Mouse (Mus musculus) thymus, postnatal 14 days (tissue): ENCODE measurements at regions not wholly inside any gene's neighbourhood (a gene's known extent, or its start where the extent isn't known, plus 50 kb on each side); places are given as distances from the start of the nearest gene placed in this dataset.

Source experiments
- DNase-seq: peaks from one replicate; pipeline ENCODE4 v3.0.0; 2021

DNA sequence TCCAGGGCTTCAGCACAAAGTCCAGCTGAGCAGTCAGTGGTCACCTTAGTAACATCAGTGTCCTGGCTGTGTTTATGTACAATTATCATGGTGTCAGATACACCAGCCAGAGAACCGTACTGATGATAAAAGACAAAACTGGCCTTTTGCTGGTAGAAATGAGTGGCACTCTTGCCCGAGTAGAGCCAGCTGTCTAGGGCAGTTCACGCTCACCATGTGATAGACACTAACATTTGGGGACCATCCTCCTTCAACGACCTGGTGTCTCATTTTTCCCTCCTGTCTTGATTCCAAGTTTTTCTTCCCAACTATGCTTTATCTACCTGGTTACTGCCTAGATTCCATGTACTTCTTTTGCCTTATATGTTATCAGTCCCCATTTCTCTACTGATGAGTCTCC is 349.3 kb downstream of the Lpin1 start:
- no peak for DNase-seq

DNA sequence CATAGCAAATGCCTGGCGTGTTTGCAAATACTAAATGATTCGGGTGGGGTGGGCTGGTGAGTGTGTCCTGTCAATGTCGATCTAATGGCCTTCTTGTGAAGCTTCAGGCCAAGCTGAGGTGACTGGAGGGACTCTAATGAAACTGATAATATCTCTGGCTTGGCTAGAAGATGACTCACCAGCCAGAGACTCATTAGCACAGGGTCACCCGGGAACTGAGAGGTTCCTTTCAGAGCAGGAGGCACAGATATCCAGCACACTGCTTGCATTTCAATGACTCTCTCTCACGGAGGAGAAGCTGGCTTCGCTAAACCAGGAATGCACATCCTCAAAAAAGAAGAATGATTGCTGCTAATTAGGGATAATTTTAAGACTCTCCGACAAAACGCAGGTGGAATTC is 349.8 kb downstream of the Lpin1 start:
- DNase-seq, result no peak

DNA sequence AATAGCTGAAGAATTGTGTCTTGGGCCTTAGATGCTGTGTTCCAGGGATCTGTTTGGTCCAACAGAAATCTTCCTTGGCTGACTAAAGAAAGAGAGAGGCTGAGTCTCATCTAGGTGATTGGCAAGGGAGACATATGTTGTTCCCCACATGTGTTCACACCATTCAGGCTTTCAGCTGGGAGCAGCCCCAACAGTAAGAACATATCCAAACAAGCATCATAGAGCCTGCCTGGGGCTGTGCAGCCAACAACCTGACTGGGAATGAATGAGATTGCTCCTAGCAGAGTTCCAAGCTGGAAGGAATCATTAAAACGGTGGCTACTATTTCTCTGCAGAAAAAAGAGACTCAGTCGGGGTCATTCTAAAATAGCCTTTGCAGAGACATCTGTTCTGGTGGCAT is 350.3 kb downstream of the Lpin1 start:
- no peak for DNase-seq

DNA sequence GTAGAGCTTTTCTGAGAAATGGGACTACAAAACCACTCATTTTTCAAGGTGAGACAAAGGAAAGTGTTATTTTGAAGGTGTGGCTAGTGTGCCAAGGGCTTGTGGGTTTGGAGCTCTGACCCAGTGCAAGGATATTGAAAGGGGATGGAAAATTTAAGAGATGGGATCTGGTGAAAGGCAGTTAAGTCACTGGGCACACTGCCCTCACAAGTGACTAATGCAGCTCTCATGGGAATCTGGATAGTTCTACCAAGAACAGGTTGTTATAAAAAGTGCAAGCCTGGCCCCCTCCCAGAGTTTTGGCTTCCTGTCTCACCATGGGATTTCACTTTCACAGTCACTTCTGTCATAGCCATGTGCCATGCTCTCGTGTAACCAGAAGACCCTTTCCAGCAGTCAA is 360.1 kb downstream of the Lpin1 start:
- no peak for DNase-seq

DNA sequence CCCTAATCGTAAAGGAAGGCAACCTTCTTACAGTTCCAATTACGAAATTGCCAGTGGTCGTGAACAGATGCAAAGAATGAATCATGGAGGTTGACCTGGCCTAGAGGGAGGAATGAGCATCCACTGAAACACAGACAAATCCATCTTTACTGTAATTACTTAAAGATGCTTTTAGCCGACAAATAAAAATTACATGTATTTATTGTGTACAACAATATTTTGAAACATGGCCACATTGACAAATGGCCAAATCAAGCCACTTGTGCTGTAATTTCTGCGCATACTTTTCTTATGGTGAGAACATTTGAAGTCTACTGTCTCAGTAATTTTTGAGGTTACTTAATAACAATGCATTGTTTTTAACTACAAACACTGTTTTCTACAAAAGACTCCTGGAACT is 360.7 kb downstream of the Lpin1 start:
- no peak for DNase-seq

DNA sequence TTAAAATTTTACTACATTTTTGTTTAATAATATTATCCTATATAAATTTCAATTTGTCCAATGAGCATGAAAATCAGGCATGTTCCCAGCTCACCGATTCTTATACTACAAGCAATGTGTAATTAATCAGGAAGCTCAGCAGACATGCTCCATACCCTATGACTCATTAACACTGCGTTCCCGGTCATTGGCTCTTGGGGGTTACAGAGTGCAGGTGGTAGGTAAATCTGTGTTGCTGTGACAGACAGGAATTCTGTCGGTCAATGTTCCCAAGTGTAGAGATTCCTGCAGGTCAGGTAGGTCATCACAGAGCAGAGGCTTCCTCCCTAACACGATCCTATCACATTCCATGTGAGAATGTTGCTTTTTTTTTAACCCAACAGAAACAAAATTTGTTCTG is 371.0 kb downstream of the Lpin1 start:
- no peak for DNase-seq

DNA sequence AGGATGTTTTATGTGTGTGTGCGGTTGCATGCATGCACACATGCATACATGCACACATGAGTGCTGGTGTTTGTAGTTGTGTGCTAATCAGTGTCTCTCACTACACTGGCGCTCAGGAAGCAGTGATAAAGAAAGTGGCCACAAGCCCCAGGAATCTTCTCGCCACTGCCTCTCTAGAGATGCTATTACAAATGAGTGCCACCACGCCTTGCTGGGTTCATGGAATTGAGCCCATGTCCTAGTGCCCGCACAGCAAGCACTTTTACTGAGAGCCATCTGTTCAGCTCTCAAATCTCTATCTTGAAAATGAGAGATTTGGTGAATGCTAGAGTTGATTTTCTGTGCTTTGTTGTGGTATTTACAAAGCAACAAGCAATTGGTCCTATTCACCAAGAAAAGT is 373.3 kb downstream of the Lpin1 start:
- no peak for DNase-seq

- no peak for DNase-seq
These were observed 377.2 kb downstream of the Lpin1 start for GRCm38 (mm10) chr12:16233559-16233958.

DNA sequence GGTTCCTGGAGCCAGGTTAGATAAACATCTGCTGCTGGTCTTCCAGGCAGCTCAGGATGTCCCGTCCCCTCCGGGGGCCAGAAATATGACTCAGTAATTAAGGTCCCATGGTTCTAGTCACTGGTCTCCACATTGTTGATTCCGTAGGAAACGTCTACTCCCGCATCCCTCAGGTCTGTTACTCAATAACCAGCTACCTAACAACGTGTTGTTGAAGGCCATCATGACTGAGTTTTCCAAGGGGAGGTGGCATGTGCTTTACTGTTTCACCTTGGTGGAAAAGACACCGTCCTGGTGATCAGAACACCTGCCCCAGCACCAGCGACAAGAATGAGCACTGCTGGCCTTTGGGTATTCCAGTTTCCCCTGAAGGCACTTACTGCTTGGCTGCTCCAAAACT is 377.9 kb downstream of the Lpin1 start:
- no peak for DNase-seq

DNA sequence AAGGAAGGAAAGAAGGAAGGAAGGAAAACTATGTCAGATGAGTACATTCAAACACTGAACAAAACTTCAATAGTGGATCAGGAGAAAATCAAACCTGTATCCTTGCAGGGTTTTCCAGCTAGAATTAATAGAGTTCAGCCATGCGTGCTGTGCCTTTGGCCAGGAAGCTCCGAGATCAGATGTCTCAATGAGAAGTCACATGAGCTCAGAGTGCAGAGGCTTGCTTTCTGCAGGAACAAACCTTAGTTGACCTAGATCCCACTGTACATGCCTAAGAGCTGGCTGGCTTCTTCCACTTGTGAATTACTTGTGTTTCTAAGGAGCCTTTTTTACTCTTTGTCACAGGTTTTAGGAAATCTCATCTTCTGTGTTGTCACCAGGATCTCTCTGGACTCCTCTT is 378.7 kb downstream of the Lpin1 start:
- DNase-seq, result no peak

GRCm38 (mm10) chr12:16231093-16231492 is 379.7 kb downstream of the Lpin1 start:
- peak; percentile 58 for DNase-seq

DNA sequence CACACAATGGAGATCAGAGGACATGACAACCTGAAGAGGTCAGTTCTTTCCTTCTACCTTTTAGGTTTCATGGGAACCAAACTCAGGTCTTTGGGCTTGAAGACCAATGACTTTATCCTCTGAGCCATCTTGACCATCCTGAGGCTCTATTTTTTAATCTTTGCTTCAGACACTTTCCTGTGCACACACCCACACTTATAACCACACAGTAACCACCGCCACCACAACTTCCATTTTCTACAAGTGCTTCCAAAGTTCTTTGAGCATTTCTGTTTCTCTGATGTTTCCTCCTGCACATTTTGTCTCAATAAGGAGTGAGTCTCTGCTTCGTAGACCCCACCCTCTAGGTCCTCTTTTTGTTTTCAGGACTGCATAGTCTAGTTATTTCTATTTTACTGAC is 385.3 kb downstream of the Lpin1 start:
- DNase-seq, result no peak

GRCm38 (mm10) chr12:16222836-16223450 is 387.8 kb downstream of the Lpin1 start:
- no peak for DNase-seq

GRCm38 (mm10) chr12:16222205-16222604 is 388.6 kb downstream of the Lpin1 start:
- no peak for DNase-seq

DNA sequence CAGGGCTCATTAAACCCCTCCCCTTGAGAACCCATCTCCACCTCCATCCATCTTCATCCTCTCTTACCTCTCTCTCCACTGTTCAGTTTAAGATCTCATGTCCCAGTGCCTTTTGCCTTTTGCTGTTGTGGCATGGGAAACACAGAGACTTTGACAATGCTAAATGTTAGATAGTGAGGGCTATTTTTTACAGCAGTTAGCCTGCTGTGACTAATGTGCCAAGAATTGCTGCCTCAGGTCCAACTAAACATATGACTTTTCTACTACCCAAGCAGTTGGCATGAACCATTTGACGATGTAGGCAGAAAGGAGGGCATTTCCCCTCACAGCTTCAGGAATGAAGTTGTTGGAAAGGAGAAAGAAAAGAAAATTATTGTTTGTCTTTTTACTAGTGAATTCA is 389.6 kb downstream of the Lpin1 start:
- DNase-seq, result no peak

DNA sequence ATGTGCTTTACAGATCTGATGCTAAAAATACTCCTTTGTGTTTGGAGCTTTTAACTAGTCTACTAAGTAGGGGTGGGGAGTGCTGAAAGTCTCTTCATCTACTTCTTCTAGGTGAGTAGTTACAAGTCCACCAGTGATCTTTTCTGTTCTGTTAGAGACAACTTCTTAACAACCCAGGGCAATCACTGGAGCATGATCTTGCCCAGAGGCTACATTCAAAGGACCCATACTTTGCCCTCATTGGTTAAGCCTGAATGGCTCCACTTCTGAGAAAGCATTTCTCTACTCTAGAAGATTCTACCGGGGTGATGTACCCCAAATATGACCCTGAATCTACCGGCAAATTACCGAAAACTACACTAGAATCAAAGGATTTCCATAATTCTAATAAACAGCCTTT is 390.2 kb downstream of the Lpin1 start:
- no peak for DNase-seq

DNA sequence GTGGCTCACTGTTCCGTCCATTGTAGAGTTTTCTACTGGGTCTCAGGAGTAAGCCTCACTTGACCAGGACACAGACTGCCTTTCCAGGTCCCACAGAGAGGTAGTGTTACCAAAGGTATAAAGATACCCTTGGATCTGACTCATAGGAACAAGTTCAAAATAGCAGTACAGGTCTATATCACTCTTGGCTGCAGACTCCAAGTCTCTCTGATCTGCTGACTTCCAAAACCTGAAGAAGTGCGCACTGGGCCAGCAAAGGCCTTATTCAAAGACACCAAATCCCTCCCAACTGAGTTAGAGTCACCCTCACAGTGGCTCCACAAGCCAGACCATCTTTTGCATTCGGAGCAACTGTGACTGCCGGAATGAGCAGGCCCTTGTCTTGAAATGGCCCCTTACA is 391.9 kb downstream of the Lpin1 start:
- no peak for DNase-seq

DNA sequence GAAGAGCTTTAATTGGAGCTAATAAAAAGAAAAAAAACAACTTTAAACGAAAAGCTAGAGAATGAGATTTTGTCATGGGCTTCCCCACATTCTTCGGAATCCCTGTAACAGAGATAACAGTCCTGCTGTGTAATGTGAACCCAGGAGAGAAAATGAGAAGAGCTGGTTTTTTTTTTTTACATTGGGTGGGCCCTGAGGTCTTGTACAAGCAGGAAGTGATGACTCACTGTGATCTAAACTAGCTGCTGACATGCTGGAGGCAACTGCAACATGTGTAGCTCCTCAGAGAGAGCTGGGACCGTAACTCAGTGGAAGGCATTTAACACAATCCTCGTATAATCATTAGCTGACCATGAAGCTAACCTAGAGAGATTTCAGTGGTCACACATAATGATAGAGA is 393.8 kb upstream of the Trib2 start:
- DNase-seq, result no peak

GRCm38 (mm10) chr12:16210111-16210510 is 393.4 kb upstream of the Trib2 start:
- no peak for DNase-seq

- DNase-seq, result no peak
These were observed 388.2 kb upstream of the Trib2 start for GRCm38 (mm10) chr12:16204941-16205340.

DNA sequence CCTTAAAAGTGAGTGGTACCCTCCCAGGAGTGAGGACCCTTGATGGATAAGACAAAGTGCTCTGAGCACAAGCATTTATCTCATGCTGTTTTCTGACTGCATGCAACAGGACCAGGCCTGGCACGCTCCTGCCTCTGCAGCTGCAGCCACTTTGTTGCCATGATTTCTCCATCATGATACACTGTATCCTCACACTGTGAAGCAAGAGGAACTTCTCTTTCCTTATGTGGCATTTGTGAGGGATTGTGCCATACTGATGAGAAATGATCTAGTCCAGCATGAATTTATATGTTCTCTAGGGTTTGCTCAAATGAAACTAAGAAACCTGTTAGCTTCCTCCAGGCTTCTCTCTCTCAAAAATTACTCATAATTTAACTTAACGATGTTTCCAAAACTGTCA is 380.2 kb upstream of the Trib2 start:
- no peak for DNase-seq

DNA sequence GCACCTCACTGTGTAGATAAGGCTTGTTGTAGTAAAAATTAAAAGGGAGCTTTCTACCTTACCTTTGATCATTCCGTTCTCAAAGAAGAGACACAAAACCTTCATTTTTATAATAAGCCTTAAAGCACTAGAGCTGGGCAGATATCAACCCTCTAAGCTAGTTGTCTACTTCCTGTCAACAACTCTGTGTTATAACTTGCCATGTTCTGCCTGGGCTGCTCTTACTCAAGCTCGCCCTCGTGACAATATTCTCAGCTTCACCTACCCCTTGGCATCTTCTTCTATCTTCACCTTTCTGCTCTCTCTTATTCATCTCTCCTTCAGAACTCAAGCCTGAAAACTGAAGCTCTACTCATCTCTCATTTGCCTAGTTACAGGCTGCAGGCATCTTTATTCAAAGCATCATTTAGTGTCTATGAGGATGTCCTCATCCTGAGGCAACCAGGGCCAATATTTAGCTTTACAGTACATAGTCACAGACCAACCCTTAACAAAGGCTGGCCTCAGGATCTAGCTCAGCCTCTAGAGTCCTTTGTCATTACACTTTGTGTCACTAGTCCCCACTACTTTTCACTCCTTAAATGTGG is 375.2 kb upstream of the Trib2 start:
- DNase-seq, result no peak

- DNase-seq, result peak; percentile 39
These were observed 374.0 kb upstream of the Trib2 start for GRCm38 (mm10) chr12:16190706-16191105.

DNA sequence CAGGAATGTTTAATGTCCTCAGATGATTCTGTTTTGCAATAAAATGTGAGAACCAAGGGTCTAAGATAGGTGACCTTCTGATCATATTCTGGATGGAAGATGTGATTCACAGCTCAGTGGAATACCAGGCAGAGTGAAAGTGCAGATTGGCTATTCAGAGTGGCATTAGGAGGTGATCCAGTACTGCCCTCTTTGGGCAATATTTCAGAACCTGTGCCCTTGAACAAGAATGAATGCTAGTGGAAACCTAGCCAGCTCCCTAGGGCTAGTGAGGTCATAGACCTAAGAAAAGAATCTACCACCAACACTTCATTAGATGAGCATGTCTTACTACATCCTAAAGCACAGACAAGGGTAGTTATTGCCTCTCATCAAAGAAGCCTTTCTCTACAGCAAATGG is 372.7 kb upstream of the Trib2 start:
- no peak for DNase-seq

DNA sequence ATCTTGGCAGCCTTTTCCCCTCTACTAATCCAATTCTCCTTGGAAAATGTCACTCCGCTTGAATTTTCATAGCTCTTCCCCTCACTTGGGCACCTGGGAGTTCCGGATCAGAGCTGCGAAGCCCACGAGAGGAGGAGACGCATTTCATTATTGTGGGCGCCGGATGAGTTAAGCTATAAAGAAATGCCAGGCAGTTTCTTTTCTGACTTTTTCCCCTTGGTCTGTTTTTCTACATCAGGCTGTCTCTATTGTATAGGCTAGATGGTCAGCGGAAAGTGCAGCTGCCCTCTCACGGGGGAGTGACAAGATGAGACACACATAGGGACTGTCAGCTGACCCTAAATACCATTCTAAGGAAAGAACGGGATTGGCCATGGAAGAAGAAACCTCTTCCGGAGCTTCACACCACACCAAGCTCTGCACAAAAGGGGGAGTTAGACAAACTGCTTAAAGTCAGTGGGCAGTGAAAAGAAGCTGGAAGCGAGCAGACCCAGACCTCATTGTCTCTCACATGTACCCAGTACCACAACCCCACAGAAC is 369.3 kb upstream of the Trib2 start:
- no peak for DNase-seq
